Mouse (Mus musculus): ENCODE data around the gene Ttc9c.

The Ttc9c gene

DNA sequence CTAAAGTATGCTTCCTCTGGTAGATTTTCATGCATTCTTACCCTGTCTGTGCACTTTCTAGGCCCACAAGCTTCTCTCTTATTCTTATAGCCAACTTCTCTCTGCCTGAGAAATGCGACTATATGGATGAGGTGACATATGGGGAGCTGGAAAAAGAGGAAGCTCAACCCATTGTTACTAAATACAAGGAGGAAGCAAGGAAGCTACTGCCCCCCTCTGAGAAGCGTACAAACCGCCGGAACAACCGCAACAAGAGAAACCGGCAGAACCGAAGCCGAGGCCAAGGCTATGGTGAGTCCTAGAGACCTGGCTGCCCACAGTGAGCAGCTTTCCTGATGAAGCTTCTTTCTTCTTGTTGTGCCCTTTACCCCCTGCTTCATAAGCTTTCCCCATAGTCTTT, 10.5 kb upstream of the Ttc9c start, which contains the start of gene AC129217.1:
TSS of gene AC129217.1 (plus strand) at position 114 of the 400 bp plus-strand sequence.
- DNase-seq (ENCODE audit: low read depth) = no peak

DNA sequence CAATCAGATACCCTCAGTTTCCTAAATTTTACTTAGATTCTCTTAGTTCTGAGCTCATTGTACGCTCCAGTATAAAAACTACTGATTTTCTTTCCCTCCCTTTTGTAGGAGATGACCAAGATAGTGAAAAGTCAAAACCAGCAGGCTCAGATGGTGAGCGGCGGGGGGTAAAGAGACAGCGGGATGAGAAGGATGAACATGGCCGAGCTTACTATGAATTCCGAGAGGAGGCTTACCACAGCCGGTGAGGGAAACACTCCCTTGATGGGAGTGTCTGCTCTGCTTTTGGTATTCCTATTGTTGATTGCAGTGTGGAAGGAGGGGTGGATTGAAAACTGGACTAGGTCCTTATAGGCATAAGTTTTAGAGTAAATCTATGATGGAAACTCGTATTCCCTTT, 3.6 kb upstream of the Ttc9c start:
- DNase-seq (ENCODE audit: low read depth) = no peak

DNA sequence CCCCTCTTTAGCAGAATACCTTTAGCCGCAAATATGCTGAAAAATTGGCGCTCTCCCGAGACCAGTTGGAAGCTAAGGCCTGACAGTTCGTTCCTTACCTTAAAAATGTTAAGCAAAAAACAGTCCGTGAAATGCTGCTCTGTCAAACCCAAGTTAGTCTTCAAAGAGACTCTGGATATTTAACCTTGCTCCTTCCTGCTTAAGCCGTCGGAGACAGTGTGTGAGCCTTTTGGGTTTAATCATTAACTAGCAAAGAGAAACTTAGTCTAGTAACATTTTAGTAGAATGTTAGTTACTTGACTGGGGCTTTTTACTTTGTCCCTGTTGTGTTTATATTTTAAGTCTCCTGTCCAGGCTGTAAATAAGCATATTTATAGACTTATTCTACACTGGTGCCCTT, 2.0 kb upstream of the Ttc9c start:
- DNase-seq (ENCODE audit: low read depth) = no peak

DNA sequence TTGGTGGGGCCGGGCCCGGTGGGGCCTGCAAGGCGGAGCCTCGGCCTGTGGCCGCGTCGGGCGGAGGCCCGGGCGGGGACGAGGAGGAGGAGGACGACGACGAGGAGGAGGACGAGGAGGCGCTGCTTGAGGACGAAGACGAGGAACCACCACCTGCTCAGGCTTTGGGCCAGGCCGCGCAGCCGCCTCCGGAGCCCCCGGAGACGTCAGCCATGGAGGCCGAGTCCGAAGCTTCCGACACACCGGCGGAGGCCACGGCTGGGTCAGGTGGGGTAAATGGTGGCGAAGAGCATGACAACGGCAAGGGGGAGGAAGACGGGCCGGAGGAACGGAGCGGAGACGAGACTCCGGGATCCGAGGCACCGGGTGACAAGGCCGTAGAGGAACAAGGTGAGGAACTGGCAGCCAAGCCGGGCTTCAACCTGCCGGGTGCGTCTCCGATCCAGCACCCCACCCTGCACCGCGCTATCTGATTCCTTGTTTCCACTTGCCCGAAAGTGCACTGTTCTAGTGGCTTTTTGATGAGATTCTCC, 1.4 kb upstream of the Ttc9c start:
- no peak for DNase-seq (ENCODE audit: low read depth)

DNA sequence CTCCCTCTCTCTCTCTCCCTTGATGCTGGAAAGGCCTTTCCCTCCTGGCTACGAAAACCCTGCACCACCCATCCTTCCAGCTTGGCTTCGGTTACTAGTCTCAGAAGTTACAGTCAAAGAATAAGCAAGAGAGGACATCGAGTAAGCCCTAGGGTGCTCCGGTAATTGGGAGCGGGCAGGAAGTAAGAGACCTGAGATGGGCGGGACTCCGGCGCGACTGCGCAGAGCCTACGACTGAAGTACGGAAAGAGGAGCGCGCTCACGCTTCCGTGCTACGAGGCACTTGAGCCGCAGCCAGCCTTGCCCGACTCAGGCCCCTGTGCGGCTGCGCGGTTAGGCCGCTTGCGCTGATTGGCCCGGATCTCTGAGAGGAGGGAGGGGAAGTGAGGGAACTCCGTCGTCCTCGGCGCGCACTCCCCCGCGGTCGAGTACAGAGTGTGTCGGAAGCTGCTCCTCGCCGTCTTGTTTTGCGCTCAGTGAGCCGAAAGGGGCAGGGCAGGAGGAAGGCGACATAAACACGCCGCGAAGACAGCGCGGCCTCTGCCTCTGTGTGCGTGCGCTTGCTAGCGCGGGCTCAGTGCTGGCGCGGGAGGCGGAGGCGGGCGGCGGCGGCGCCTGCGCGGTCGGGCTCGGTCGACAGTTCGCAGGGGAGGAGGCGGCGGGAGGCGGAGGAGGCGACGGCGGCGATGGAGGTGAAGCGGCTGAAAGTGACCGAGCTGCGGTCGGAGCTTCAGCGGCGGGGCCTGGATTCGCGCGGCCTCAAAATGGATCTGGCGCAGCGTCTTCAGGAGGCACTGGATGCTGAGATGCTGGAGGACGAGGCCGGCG, 677 bp upstream of the Ttc9c start, which contains the start of gene Hnrnpul2:
TSS of gene Hnrnpul2 (plus strand) at position 415 of the 828 bp plus-strand sequence.
- peak; percentile 96 for DNase-seq (ENCODE audit: low read depth)

DNA sequence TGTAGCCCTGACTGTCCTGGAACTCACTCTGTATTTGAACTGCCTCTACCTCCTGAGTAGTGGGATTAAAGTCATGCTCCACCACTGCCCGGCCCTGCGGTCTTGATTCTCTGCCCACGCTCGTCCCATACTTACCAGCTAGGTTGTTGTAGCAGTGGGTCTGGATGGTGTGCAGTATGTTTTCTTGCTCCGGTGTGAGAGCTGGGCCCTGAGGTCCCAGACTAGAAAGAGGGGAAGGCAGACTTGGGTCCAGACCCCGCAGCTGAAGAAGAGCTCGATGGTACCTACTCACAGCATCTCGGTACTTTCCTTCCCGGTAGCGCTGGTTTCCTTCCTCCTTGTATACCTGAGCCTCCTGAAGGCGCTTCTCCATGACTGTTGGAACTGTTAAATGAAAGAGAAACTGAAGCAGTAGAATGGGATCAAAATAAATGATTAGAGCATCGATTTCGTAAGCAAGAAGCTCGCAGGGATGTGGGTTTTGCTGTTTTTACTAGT, 783 bp downstream of the Ttc9c start:
- no peak for DNase-seq (ENCODE audit: low read depth)

DNA sequence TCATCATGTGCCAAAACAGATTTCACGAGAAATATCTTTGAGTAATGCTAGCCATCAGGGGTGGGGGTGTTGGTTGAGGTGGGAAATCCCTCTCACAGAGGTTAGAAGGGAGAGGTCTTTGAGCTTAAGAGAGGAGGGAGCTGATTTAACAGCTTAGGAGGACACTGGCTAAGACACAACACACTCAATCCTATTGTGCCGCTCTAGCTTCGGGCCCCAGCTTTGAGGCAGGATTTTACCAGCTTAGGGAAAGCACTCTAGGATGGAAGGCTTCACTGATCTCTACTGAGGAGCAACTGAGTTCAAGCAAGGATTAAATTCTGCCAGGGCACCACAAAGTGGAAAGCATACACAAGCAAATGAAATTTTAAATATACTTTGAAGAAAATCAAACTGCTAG, 2.1 kb downstream of the Ttc9c start:
- no peak for DNase-seq (ENCODE audit: low read depth)

DNA sequence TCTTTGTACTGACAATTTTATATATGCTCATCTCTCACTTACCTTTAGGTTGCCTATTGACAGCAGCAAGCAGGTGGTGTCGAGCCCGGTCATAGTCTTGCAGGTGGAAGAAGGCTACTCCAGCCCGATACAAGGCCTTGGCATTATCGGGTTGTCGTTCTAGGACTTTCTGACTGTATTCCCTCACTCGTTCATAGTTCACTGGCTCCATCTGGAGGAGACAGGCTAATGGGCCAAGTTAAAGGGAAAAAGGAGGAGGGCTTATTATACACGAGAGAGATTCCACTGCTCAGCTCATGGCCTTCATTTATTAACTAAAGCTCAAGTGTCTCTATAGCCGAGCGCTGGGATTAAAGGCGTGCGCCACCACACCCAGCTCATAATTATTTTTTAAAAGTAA, 3.3 kb downstream of the Ttc9c start:
- no peak for DNase-seq (ENCODE audit: low read depth)

DNA sequence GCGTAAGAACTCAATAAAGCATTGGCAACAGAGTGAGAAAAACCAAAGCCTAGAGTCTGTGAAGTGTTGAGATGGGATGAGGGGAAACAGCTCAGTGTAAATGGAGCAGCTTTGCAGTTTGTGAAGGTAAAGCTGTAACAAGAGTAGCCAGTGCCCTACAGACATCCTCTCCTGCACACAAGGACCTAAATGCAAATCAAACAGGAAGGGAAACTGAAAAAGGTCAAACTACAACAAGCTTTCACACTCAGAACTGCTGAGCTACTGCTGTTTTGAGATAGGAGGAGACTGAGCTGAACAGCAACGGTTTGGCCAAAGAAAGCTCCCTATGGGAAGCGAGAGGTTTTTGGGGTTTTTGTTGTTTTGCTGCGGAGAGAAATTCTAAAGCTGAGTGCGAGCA, 12.3 kb downstream of the Ttc9c start:
- no peak for DNase-seq (ENCODE audit: low read depth)

DNA sequence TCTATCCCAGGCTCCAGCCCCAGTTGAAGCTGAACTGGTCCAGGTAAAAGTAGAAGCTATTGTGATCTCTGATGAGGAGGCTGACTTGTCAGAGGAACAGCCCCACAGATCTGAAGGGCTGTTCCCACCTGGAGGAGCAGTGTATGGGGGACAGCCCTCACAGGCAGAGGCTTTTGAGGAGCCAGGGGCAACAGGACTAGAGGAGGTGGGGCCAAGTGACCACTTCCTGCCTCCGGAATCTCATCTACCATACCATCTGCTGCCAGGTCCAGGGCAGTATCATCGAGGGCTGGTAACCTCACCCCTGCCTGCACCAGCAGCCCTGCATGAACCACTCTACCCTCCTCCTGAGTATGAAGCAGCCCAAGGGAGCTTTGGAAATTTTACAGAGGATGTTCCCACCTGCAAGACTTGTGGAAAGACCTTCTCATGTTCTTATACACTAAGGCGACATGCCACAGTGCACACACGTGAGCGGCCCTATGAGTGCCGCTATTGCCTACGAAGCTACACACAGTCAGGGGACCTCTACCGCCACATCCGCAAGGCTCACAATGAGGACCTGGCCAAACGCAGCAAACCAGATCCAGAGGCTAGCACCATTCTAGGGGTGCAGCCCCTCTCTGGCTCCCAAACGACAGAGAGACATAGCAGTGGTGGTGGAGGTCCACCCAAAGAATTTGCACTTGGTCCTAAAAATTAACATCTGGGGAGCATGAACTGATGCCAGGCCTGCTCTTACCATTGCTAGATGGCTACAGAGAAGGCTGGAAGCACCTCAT, 15.1 kb downstream of the Ttc9c start:
- no peak for DNase-seq (ENCODE audit: low read depth)

DNA sequence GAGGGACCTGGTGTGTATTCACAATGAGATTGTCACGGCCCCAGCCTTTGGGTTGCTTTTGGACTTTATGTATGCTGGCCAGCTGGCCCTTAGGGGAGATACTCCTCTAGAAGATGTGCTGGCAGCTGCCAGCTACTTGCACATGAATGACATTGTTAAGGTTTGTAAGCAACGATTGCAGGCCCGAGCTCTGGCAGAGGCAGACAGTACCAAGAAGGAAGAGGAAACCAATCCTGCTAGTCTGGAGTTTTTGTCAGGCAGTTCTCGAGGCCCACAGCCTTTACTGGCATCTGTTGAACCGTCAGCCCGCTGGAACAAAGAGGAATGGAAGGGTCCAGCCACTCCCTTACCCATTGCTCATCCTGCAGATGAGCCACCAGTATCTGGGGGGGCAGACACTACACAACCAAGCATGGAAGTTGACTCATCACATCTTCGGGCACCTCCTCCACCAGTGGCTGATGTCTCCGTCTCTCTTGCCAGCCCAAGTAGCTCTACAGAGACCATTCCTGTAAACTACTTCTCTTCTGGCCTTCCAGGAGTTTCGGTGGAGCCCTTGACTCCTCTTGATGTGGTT, 15.8 kb downstream of the Ttc9c start:
- no peak for DNase-seq (ENCODE audit: low read depth)

DNA sequence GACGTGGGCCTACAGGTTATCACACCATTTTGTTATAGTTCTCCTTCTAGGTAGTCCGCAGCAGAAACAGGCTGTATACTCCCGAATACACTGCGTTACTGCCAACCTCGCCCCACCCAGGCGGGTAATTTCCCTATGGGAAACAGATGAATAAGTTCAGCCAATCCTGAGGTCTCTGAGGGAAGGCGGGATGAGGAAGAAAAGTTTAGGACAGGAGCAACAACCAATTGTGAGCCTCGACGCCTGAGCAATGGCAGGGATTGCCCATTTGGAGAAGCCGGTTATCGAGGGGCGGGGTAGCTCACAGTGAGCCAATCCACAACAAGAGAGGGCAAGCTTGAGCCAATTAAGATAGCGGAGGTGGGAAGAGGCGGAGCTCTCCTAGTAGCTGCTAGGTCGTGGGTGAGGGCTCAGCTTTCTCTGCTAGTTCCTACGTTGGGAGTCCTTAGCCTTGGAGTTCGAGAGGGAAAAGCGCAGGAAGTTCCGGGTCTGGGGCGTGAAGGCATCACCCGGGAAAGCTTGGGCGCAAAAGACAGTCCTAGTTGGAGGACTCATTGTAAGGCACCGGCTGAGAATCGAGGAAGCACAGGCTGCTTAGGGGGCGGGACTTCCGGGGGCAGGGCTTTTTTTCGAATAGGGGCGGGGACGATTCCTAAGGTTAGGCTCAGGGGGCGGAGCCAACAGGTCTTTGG, 16.9 kb downstream of the Ttc9c start, which contains the start of gene Zbtb3:
TSS of gene Zbtb3 (plus strand) at position 426 of the 692 bp plus-strand sequence.
- DNase-seq (ENCODE audit: low read depth) = peak; percentile 93

DNA sequence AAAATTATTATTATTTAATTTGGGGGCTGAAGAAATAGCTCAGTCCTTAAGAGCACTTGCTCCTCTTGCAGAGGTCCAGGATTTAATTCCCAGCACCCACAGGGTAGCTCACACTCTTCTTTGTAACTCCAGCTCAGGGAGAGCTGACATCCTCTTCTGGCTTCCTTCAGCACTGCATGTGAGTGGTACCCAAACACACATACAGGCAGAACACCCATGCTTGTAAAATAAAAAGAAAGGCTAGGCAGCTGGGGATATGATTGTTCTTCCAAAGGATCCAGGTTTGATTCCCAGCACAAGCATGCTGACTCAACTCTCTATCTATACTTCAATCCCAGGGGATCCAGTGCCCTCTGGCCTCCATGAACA, 20.2 kb downstream of the Ttc9c start:
- no peak for DNase-seq (ENCODE audit: low read depth)

DNA sequence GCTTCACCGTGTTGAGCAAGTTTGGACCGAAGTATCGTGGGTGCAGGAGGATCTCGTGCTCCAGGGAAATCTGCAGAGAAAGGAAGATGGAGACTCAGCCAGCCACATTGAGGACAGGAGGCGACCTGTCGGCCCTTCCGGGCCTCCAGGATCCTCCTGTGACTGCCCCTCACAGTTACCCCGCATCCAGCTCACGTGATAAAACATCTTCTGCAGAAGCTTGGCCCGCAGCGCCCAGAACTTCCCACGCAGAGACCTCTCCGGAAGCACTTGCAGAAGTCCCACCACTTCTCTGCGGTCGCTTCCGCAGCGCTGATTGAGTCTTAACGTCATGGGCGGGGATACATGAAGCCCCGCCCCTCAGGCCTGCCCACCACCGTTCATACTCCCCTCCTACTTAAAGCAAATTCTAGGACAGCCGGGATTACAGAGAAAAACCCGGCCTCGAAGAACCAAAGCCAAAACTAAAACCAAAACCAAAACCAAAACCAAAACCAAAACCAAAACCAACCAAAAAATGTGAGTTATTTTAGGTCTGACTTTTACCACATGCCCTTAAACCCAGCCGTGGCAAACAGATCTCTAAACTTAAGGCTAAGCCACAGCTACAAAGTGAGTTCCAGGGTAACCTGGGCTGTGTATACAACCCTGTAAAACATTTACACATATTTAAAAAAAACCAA, 20.7 kb downstream of the Ttc9c start, which contains the start of gene Polr2g:
TSS of gene Polr2g (minus strand) at position 314 of the 683 bp plus-strand sequence.
- peak; percentile 89 for DNase-seq (ENCODE audit: low read depth)

DNA sequence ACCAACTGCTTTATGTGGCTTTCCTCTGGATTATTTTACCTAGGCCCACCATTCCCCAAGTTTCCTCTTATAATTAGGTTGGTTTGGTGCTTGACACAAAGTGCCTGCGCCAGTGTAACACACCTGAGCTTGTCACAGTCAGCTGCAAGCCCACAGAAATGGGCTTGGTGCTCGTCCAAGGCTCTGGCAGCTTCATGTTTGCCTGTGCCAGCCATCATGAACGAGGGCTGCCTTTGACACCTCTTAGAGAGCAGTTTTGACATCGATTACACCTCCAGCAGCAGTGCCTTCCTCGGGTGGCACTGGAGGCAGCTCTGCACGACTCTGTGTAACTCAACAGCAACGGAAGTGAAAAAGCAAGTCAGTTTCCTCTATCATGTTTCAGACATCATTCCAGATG, 29.0 kb downstream of the Ttc9c start:
- no peak for DNase-seq (ENCODE audit: low read depth)

DNA sequence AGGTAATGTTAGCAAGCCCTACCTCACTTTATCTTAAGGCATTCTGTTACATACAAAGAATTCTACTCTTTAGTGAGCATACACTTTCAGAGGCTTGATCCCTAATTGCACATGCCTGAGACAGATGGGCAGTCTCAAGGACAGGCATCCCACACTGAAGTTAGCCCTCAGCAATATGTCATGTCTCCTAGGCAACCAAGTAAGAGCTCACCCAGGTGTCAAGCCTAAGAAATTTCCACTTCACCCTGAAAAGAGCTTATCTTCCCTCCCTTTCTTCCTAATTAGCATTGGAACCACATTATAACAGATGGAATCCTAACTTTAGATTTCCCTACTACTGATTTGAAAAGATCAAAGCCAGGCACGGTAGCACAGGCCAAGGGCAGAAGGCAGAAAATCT, 30.0 kb downstream of the Ttc9c start:
- DNase-seq (ENCODE audit: low read depth) = no peak

DNA sequence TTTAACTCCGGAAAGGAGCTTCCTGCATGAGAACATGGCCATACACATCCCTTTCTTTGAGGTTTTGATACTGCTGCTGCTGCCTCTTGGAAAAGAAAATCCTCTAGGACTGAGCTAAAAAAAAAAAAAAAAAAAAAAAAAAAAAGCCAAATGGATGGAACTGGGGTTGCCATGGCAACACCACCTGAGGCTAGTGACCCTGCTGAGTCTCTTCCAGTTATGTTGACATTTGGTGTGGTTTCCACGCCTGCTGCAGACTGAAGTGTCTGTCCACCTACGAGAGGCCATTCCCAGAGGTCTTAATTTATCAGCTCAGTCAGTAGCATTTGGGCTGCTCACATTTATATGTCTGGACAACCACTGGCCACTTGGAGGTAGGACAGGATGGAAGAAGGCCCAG, 30.6 kb downstream of the Ttc9c start:
- no peak for DNase-seq (ENCODE audit: low read depth)

DNA sequence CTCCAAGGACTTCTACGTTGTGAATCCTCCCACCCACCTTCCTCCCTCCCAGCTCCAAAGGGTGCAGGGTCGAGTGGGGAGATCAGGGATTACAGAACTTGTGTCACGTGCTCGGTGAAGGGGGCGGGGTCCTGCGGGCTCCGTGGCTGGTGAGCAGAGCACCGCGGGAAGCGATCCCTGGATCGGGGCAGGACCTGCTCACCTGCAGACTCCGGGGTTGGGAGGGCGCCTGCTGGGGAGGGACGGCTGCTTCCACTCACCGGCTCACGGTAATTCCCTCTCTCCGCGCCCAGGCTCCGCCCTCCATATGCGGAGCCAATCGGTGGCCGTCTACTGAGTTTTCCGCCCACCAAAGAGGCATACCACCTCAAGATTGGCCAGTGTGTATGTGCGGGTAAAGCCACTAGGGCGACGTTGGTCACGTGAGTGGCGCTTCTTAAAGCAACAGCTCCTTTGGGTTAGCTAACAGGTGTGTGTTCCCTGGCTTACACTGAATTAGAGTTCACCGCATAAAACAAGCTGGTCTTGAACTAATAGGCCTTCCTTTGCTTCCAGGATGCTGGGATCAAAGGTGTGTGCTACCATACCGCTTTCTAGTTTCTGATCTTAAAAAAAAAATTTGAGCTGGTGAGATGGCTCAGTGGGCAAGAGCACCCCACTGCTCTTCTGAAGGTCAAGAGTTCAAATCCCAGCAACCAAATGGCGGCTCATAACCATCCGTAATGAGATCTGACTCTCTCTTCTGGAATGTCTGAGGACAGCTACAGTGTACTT, 32.9 kb downstream of the Ttc9c start, which contains the start of gene Taf6l:
TSS of gene Taf6l (minus strand) at position 410 of the 774 bp plus-strand sequence.
- DNase-seq (ENCODE audit: low read depth) = peak; percentile 91

DNA sequence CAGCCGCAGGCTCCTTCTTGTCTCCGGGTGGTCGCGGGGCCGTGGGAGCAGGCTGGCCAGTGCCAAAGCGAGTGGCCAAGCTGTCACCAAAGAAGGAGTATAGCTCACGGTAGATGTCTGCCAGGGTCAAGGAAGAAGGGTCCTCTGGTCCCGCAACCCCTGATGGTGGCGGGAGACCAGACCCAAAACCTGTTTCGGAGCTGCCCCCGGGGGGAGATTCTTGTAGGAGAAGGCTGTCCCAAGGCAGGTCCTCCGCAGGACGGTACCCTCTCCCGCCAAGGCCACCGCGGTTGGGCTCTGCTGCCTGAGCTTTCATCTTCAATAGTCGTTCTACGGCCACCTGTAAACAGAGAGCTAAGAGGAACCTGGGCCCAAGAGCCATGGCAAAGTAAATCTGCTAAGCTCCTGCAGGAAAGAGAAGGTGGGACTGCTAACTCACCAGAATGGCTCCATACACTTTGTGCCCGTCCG, 44.1 kb downstream of the Ttc9c start:
- DNase-seq (ENCODE audit: low read depth) = no peak

All from c-Kit-positive CD71-negative TER-119-negative erythroid progenitor cells, embryonic 14.5 days (primary cell).